Mouse (Mus musculus): ENCODE results near the gene Mbd3.

GRCm38 (mm10) chr10:80357994-80358639 lies 41.2 kb downstream of the Mbd3 start:
- TF ChIP-seq CTCF (IDR thresholded peaks at IDR 0.05; ENCODE audit: low read depth) (peak; percentile 46; the same call in 1 of the 2 replicates), EP300 (optimal IDR thresholded peaks at IDR 0.05) (no peak)

Data from stomach, postnatal 0 days (tissue).